Mouse (Mus musculus): ENCODE results near the gene Il1rl1.

- TF ChIP-seq POLR2A (IDR thresholded peaks at IDR 0.05; ENCODE audit: control insufficient read depth, low read depth, low read length), result no peak
- TF ChIP-seq CTCF (IDR thresholded peaks at IDR 0.05; ENCODE audit: control insufficient read depth, insufficient read depth, insufficient replicate concordance, low read depth, low read length), result no peak
Measured at GRCm38 (mm10) chr1:40427270-40427669, 2.1 kb upstream of the Il1rl1 start.

All from testis, adult 2 months (tissue).